Mouse (Mus musculus) thymus, adult 2 months (tissue): ENCODE measurements around the gene Tulp1. TPM values are rescaled to one million over a fixed set of nuclear protein-coding genes. Genes with fewer than 3 reads are reported as not detected.

Source experiments
- DNase-seq: peaks from one replicate; pipeline ENCODE4 v3.0.0; 2021
- H3K27ac ChIP-seq: fragments of 200-500 bp; 2 replicates; pipeline ENCODE4 v1.5.1; 2012; ENCODE audit warnings: low read length, control low read depth; ENCODE audit not compliant: control insufficient read depth, insufficient read depth
- H3K27me3 ChIP-seq: fragments of 200-500 bp; 2 replicates; pipeline ENCODE4 v1.6.1; 2012; ENCODE audit warnings: mild to moderate bottlenecking, low read length, moderate library complexity, mixed read lengths; ENCODE audit not compliant: control insufficient read depth, insufficient read depth
- H3K36me3 ChIP-seq: fragments of 200-500 bp; 2 replicates; pipeline ENCODE4 v1.6.1; 2012; ENCODE audit warnings: mild to moderate bottlenecking, low read length, moderate library complexity; ENCODE audit not compliant: control insufficient read depth, insufficient read depth
- H3K4me1 ChIP-seq: fragments of 200-500 bp; replicated peaks from 2 replicates; pipeline ENCODE4 v1.6.1; 2012; ENCODE audit warnings: low read length; ENCODE audit not compliant: control insufficient read depth, insufficient read depth
- H3K4me3 ChIP-seq: fragments of 200-500 bp; 2 replicates; pipeline ENCODE4 v1.5.1; 2012; ENCODE audit warnings: mild to moderate bottlenecking, low read length, control low read depth, moderate library complexity; ENCODE audit not compliant: control insufficient read depth, insufficient read depth
- CTCF ChIP-seq: fragments of 200-500 bp; IDR thresholded peaks from 2 replicates; pipeline ENCODE4 v1.5.1; 2012; ENCODE audit warnings: mild to moderate bottlenecking, control low read depth, low read length, moderate library complexity, borderline replicate concordance; ENCODE audit not compliant: control insufficient read depth, poor library complexity, insufficient read depth; ENCODE audit errors: extremely low read depth
- POLR2A ChIP-seq: fragments of 200-500 bp; IDR thresholded peaks from 2 replicates; pipeline ENCODE4 v1.6.1; 2012; ENCODE audit warnings: mild to moderate bottlenecking, low read length, control low read depth, moderate library complexity; ENCODE audit not compliant: control insufficient read depth, poor library complexity, insufficient read depth; ENCODE audit errors: extremely low read depth
- WGBS: fragments of 180-500 bp; shearing (Covaris S2); methylation state at CpG from one replicate; pipeline ENCODE4 v1.1.7; 2018; 5-methylcytosine and 5-hydroxymethylcytosine counted together
- polyA plus RNA-seq: library from polyadenylated mRNA; depleted of rRNA; stranded (reverse); fragments of >200 nt; gene quantifications from 2 replicates; pipeline ENCODE4 v1.2.3, GENCODE M21; 2012

Gene Tulp1
- polyA plus RNA-seq, 1 experiment = 0.35 TPM

GRCm38 (mm10) chr17:28315611-28316160 lies 49.3 kb downstream of the Tulp1 start:
- peaks cover 18% of the 10 kb centered on the region for H3K4me1 ChIP-seq
- TF ChIP-seq CTCF (no peak), POLR2A (no peak)
- H3K27ac ChIP-seq = no peak overlapping the region
- no peak for DNase-seq
- H3K36me3 ChIP-seq = peaks cover 9% of the 10 kb centered on the region; the same call in 1 of the 2 replicates
- no peaks in the 10 kb centered on the region for H3K27me3 ChIP-seq
- no peak overlapping the region for H3K4me3 ChIP-seq
- WGBS = 95% methylated on average over 20 of the region's 20 CpGs

- Histone ChIP-seq H3K4me3 (peak overlapping the region; percentile 91), H3K27ac (no peak overlapping the region), H3K27me3 (no peaks in the 10 kb centered on the region), H3K36me3 (0 out of 2 replicates have a peak, but pooled peaks cover 5% of the 10 kb centered on the region), H3K4me1 (peaks cover 18% of the 10 kb centered on the region)
- TF ChIP-seq POLR2A (no peak), CTCF (no peak)
- 4% methylated on average over 11 of the region's 11 CpGs for WGBS
- no peak for DNase-seq
Measured at GRCm38 (mm10) chr17:28313880-28314225, 51.2 kb downstream of the Tulp1 start.

- 0 out of 2 replicates have a peak, but pooled peaks cover 5% of the 10 kb centered on the region for H3K36me3 ChIP-seq
- peak; percentile 95 for DNase-seq
- WGBS = under 1% methylated on average over 69 of the region's 69 CpGs
- no peaks in the 10 kb centered on the region for H3K27me3 ChIP-seq
- no peak within 1 kb of the TSS for H3K27ac ChIP-seq
- TF ChIP-seq CTCF (peak; percentile 16; the same call in 1 of the 2 replicates), POLR2A (peak; percentile 64; the same call in 1 of the 2 replicates)
- peak within 1 kb of the TSS; percentile 91 for H3K4me3 ChIP-seq
- peaks cover 22% of the 10 kb centered on the region for H3K4me1 ChIP-seq
Measured at GRCm38 (mm10) chr17:28313212-28313879, 51.7 kb downstream of the Tulp1 start, which contains the start of gene Fance. TSS of gene Fance (plus strand) at chr17:28313519.

DNA sequence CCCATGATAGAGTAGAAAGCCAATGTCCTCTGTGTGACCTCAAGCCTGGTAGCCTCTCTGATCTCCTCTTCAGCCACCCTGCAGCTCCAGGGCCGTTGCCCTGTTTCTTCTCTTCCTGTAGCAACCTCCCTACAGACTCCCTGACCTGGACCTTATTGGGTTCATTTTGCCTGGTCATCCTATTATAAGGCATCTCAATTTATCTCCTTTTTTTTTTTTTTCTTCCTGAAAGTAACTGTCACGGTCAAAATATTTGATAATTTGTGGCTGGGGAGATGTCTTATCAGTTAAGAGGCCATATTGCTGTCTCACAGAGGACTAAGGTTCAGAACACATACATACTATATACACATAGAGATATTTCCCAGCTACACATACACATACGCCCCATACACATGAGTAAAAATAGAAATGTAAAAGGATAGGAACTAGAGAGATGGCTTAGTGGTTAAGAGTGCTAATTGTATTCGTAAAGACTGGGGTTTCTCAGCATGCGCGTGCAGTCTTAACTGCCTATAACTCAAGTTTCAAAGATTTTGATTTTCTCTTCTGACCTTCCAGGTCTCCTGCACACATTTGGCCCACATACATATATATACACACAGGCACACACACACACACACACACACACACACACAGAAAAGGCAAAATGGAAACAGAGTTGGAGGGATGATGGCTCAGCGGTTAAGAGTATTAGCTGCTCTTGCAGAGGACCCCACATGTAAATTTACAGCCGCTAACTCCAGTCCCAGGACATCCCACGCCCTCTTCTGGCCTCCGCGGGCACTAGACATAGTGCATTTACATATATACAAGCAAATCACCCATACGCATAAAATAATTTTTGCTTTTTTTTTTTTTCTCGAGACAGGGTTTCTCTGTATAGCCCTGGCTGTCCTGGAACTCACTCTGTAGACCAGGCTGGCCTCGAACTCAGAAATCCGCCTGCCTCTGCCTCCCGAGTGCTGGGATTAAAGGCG lies 52.5 kb downstream of the Tulp1 start:
- 22% methylated on average over 17 of the region's 17 CpGs for WGBS
- no peaks in the 10 kb centered on the region for H3K36me3 ChIP-seq
- TF ChIP-seq POLR2A (no peak), CTCF (no peak)
- peak; percentile 42 for DNase-seq
- no peak overlapping the region for H3K27ac ChIP-seq
- H3K27me3 ChIP-seq = no peaks in the 10 kb centered on the region
- peak overlapping the region; percentile 33 for H3K4me3 ChIP-seq
- H3K4me1 ChIP-seq = peaks cover 28% of the 10 kb centered on the region

- no peak for DNase-seq
- no peaks in the 10 kb centered on the region for H3K36me3 ChIP-seq
- H3K27ac ChIP-seq = peak overlapping the region; percentile 0; the same call in 1 of the 2 replicates
- H3K4me1 ChIP-seq = peaks cover 28% of the 10 kb centered on the region
- H3K27me3 ChIP-seq = no peaks in the 10 kb centered on the region
- no peak overlapping the region for H3K4me3 ChIP-seq
- WGBS = 51% methylated on average over 5 of the region's 5 CpGs
- TF ChIP-seq POLR2A (no peak), CTCF (no peak)
Measured at GRCm38 (mm10) chr17:28311366-28312132, 53.5 kb downstream of the Tulp1 start.

GRCm38 (mm10) chr17:28310831-28311230 lies 54.2 kb downstream of the Tulp1 start:
- no peak for TF ChIP-seq CTCF
- TF ChIP-seq POLR2A = no peak
- 92% methylated on average over 3 of the region's 3 CpGs for WGBS
- Histone ChIP-seq H3K27ac (no peak overlapping the region), H3K27me3 (no peaks in the 10 kb centered on the region), H3K4me3 (no peak overlapping the region), H3K4me1 (peaks cover 28% of the 10 kb centered on the region), H3K36me3 (no peaks in the 10 kb centered on the region)
- DNase-seq = no peak
